Mouse (Mus musculus): ENCODE results near the gene Klhl30. TPM values are rescaled to one million over a fixed set of nuclear protein-coding genes. Genes with fewer than 3 reads are reported as not detected.

Gene Klhl30
- polyA plus RNA-seq, 1 experiment from 2014 or later: 0.61 TPM

GRCm38 (mm10) chr1:91380453-91381090, 29.8 kb downstream of the Klhl30 start:
- Histone ChIP-seq H3K4me1 (replicated peaks; ENCODE audit: control insufficient read depth, insufficient read depth) (no peaks in the 10 kb centered on the region), H3K9ac (ENCODE audit: low read length) (no peak overlapping the region), H3K27me3 (ENCODE audit: control insufficient read depth, insufficient read depth, low read length) (no peaks in the 10 kb centered on the region), H3K4me3 (ENCODE audit: low read depth, low read length) (no peak overlapping the region), H3K4me2 (replicated peaks; ENCODE audit: low read depth) (no peak overlapping the region), H3K27ac (replicated peaks) (no peak overlapping the region), H3K9me3 (ENCODE audit: control insufficient read depth, low read length) (no peaks in the 10 kb centered on the region), H3K36me3 (ENCODE audit: control insufficient read depth, insufficient read depth, low read length) (peaks cover 49% of the 10 kb centered on the region)
- ATAC-seq (ENCODE audit: low FRiP score, low TSS enrichment) (peak; percentile 79), DNase-seq (ENCODE audit: low spot score) (peak; percentile 87)
- TF ChIP-seq CTCF (IDR thresholded peaks at IDR 0.05; ENCODE audit: low read depth): peak; percentile 93
- no peak for TF ChIP-seq EP300 (optimal IDR thresholded peaks at IDR 0.05)
- WGBS: 57% methylated on average over 7 of the region's 7 CpGs

DNA sequence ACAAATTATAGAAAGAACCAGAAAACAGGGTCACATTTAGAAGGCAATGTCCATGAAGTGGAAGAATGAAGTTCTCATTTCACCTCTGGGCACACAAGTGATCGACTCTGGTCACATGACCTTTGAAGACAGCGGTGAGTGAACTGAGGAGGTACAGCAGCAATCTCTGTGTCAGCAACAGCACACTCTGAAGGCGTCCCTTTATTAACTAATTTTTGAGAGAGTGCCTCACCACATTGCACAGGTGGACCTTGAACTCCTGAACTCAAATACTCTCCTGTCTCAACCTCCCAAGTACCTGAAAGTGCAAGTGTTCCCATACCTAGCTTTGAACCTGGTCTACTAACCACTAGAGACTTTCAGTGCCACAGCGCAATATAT, 30.3 kb downstream of the Klhl30 start:
- ATAC-seq (ENCODE audit: low FRiP score, low TSS enrichment): no peak; the same call in 1 of the 2 replicates
- Histone ChIP-seq H3K27ac (replicated peaks) (no peak overlapping the region), H3K9me3 (ENCODE audit: control insufficient read depth, low read length) (no peaks in the 10 kb centered on the region), H3K9ac (ENCODE audit: low read length) (no peak overlapping the region), H3K27me3 (ENCODE audit: control insufficient read depth, insufficient read depth, low read length) (no peaks in the 10 kb centered on the region), H3K4me2 (replicated peaks; ENCODE audit: low read depth) (no peak overlapping the region), H3K36me3 (ENCODE audit: control insufficient read depth, insufficient read depth, low read length) (peaks cover 45% of the 10 kb centered on the region), H3K4me3 (ENCODE audit: low read depth, low read length) (no peak overlapping the region), H3K4me1 (replicated peaks; ENCODE audit: control insufficient read depth, insufficient read depth) (no peaks in the 10 kb centered on the region)
- no peak for DNase-seq (ENCODE audit: low spot score)
- WGBS: 89% methylated on average over 4 of the region's 4 CpGs
- no peak for TF ChIP-seq CTCF (IDR thresholded peaks at IDR 0.05; ENCODE audit: low read depth)

DNA sequence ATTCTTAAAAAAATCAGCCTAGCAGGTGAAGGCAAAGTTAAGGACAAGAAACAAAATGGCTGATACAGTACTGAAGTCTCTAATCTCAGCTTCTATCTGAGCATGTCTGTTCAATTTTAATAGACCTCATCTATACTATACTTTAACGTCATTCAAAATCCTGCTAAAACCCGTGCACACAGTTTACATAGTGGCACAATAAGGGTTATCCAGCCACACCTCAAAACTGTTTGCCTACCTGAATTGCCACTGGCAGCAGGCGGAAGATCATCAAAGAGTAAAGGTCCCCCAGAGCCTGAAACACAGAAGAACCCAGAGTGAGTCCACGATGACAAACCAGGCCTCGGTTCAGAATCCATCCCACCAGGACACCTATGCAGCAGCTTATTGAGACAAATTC, 39.6 kb downstream of the Klhl30 start:
- Histone ChIP-seq H3K27ac (replicated peaks) (no peak overlapping the region), H3K9me3 (ENCODE audit: control insufficient read depth, low read length) (no peaks in the 10 kb centered on the region), H3K9ac (ENCODE audit: low read length) (no peak overlapping the region), H3K27me3 (ENCODE audit: control insufficient read depth, insufficient read depth, low read length) (no peaks in the 10 kb centered on the region), H3K4me2 (replicated peaks; ENCODE audit: low read depth) (no peak overlapping the region), H3K36me3 (ENCODE audit: control insufficient read depth, insufficient read depth, low read length) (peaks cover 20% of the 10 kb centered on the region; the same call in 1 of the 2 replicates), H3K4me3 (ENCODE audit: low read depth, low read length) (no peak overlapping the region), H3K4me1 (replicated peaks; ENCODE audit: control insufficient read depth, insufficient read depth) (no peaks in the 10 kb centered on the region)
- peak; percentile 77 for ATAC-seq (ENCODE audit: low FRiP score, low TSS enrichment)
- no peak for TF ChIP-seq CTCF (IDR thresholded peaks at IDR 0.05; ENCODE audit: low read depth)
- TF ChIP-seq EP300 (optimal IDR thresholded peaks at IDR 0.05): no peak
- 66% methylated on average over 5 of the region's 5 CpGs for WGBS
- DNase-seq (ENCODE audit: low spot score): no peak

DNA sequence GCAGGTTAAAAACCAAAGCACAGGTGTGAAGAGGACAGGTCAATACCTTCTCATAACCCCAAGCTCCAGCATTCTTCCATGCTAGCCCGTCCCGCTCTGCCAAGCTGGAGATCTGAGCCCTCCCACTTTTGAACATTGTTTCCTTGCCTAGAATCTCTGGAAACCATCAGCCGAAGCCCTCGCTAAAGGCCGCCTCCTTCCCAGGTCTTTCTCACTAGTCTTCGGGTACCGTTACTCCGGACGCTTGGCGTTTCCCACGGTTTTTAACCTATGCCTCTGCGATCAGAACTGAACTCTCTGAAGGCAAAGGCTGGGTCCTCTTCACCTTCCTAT, 47.1 kb downstream of the Klhl30 start:
- H3K27ac ChIP-seq (replicated peaks): peak overlapping the region; percentile 88
- WGBS: under 1% methylated on average over 12 of the region's 12 CpGs
- peak; percentile 35 for DNase-seq (ENCODE audit: low spot score)
- H3K27me3 ChIP-seq (ENCODE audit: control insufficient read depth, insufficient read depth, low read length): no peaks in the 10 kb centered on the region
- no peak for ATAC-seq (ENCODE audit: low FRiP score, low TSS enrichment)
- TF ChIP-seq EP300 (optimal IDR thresholded peaks at IDR 0.05) (no peak), CTCF (IDR thresholded peaks at IDR 0.05; ENCODE audit: low read depth) (no peak)
- H3K4me1 ChIP-seq (replicated peaks; ENCODE audit: control insufficient read depth, insufficient read depth): peaks cover 6% of the 10 kb centered on the region; the same call in 1 of the 2 replicates
- H3K4me2 ChIP-seq (replicated peaks; ENCODE audit: low read depth): peak overlapping the region; percentile 83
- peak overlapping the region; percentile 88 for H3K9ac ChIP-seq (ENCODE audit: low read length)
- H3K9me3 ChIP-seq (ENCODE audit: control insufficient read depth, low read length): no peaks in the 10 kb centered on the region
- peak overlapping the region; percentile 84 for H3K4me3 ChIP-seq (ENCODE audit: low read depth, low read length)
- 0 out of 2 replicates have a peak, but pooled peaks cover 2% of the 10 kb centered on the region for H3K36me3 ChIP-seq (ENCODE audit: control insufficient read depth, insufficient read depth, low read length)

DNA sequence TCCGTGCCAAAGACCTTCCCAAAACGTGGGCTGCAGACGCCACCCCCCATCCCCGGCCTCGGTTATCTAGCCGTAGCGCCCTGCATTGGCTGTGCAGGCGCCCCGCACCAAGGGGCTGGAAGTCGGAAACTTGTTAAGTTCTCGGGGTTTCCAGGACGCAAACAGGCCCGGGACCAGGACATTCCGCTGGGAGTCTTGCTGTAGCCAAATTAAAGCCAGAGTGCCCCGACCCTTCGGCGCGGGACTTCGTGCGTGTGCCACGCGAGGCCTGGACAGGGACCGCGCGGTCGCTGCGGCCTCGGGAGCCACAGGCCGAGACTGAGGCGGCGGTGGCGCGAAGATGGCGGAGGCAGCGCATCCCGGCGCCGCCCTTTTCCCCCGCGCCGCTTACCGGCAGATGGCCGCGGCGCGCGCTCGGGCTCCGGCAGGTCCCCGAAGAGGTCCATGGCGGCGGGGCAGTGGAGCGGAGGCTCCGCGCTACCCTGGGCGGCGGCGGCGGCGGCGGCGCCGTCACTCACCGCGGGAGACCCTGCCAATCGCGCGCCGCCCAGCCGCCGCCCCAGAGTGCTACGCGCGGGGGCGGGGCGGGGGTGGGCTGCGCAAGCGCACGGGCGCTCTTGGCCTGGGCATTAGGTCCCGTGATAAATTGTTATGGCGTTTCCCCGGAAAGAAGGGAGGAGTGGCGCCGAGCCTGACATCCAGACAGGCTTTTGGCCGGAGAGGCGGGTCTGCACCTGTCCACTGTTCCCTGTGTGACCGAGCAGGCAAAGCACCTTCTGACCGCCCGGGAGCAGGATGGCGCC, 47.6 kb downstream of the Klhl30 start, which contains the start of gene Ilkap:
Gene Ilkap, minus strand, starts transcription at position 556 of the 803 bp plus-strand sequence.
- peak; percentile 95 for ATAC-seq (ENCODE audit: low FRiP score, low TSS enrichment)

DNA sequence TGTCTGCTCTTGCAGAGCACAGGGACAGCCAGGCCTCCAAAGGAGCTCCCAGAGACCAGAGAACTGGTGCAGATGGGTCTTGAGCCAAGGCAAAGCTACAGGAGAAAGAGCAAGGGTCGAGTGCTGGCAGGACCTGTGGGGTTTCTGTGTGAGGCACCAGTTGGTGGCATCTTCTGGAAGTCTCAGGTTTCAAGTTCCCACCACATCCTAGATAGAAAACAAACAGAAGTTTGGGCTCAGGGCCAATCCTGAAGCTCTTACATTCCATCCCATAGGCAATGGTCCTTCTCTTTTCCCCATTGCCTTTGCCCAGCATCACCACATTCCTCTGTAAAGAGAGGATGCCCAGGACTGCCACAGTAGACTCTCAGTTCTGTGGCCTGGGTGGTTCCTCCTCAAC, 54.2 kb downstream of the Klhl30 start:
- Histone ChIP-seq H3K9ac (ENCODE audit: low read length) (no peak overlapping the region), H3K4me1 (replicated peaks; ENCODE audit: control insufficient read depth, insufficient read depth) (no peaks in the 10 kb centered on the region), H3K27ac (replicated peaks) (no peak overlapping the region), H3K36me3 (ENCODE audit: control insufficient read depth, insufficient read depth, low read length) (no peaks in the 10 kb centered on the region), H3K4me3 (ENCODE audit: low read depth, low read length) (no peak overlapping the region), H3K9me3 (ENCODE audit: control insufficient read depth, low read length) (no peaks in the 10 kb centered on the region), H3K4me2 (replicated peaks; ENCODE audit: low read depth) (no peak overlapping the region), H3K27me3 (ENCODE audit: control insufficient read depth, insufficient read depth, low read length) (no peaks in the 10 kb centered on the region)
- TF ChIP-seq EP300 (optimal IDR thresholded peaks at IDR 0.05): no peak
- TF ChIP-seq CTCF (IDR thresholded peaks at IDR 0.05; ENCODE audit: low read depth): no peak
- 20% methylated on average over 1 of the region's 1 CpGs for WGBS
- DNase-seq (ENCODE audit: low spot score) (no peak), ATAC-seq (ENCODE audit: low FRiP score, low TSS enrichment) (no peak)

More for the DNA sequence above, 47.6 kb downstream of the Klhl30 start, which contains the start of gene Ilkap:
- WGBS: under 1% methylated on average over 69 of the region's 91 CpGs
- no peaks in the 10 kb centered on the region for H3K27me3 ChIP-seq (ENCODE audit: control insufficient read depth, insufficient read depth, low read length)
- H3K9me3 ChIP-seq (ENCODE audit: control insufficient read depth, low read length): no peaks in the 10 kb centered on the region
- peaks cover 6% of the 10 kb centered on the region; the same call in 1 of the 2 replicates for H3K4me1 ChIP-seq (replicated peaks; ENCODE audit: control insufficient read depth, insufficient read depth)
- H3K9ac ChIP-seq (ENCODE audit: low read length): peak within 1 kb of the TSS; percentile 88
- TF ChIP-seq CTCF (IDR thresholded peaks at IDR 0.05; ENCODE audit: low read depth): no peak
- no peak for TF ChIP-seq EP300 (optimal IDR thresholded peaks at IDR 0.05)
- H3K27ac ChIP-seq (replicated peaks): peak within 1 kb of the TSS; percentile 88
- peak within 1 kb of the TSS; percentile 84 for H3K4me3 ChIP-seq (ENCODE audit: low read depth, low read length)
- H3K4me2 ChIP-seq (replicated peaks; ENCODE audit: low read depth): peak within 1 kb of the TSS; percentile 83
- 0 out of 2 replicates have a peak, but pooled peaks cover 2% of the 10 kb centered on the region for H3K36me3 ChIP-seq (ENCODE audit: control insufficient read depth, insufficient read depth, low read length)
- DNase-seq (ENCODE audit: low spot score): peak; percentile 91
